Mouse (Mus musculus) heart, adult 11 months (tissue): ENCODE results near the gene Obscn.

Experiments used
- DNase-seq: peaks from one replicate; pipeline ENCODE4 v3.0.0; 2022

Obscn gene

DNA sequence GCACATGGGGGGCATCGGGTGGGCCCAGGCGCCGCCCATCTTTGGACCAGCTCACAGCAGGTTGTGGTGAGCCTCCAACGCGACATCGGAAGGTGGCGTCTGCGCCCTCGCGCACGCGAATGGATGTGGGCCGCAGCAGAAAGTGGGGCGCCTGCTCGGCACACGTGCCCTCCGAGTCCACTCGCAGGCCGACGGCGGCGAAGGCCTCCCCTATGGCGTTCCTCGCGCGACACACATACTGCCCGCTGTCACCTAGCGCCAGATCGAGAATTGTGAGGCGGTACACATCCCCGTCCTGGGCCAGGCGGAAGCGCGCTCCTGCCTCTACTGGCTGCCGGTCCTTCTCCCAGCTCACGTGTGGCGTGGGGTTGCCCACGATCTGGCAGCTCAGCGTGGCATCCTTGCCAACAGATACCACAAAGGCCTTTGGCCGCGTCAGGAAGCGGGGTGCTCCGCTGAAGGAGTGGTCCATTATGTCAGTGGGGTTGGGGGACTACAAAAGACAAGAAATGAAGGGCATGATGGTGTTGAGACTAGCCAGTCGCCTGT is at the start of gene Obscn:
Obscn (minus strand) TSS at position 499 of the 549 bp plus-strand sequence.
- DNase-seq: peak; percentile 90

DNA sequence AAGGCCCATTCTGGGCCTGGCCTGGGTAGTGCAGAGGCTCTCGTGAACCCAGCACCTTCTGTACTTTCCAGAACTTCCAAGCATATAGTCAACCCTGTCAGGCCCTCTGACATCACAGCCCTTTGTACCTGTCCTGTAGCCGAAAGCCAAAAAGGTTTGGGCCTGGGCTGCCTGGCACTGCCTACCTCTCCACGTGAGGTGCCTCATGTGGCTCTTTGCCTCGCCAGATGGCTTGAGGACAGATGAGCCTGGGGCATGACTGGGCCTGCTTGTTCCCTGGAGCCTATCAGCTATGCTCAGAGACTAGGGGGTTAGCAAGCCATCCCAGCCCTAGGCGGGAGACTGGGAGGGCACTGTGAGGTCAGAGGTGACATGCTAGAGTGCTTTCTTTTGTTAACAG is 49.3 kb upstream of the Obscn start:
- DNase-seq: peak; percentile 95

DNA sequence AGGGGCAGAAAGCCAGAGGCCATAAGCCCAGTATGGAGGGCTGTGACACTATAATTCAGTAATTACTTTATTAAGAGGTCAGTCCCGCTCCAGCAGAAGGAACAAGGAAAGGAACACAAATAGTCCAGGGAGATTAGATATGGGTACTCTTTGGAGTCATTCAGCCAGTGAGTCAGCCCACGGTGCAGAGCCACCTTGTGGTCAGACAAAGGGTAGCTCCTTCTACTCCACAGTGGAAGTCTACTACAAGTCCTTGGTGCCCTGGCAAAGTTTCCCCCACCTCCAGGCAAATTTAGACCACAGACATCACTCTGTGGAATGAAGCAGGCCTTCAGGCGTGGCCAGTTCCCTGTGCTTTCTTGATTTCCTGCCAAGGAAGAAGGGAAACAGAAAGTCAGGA is 47.6 kb upstream of the Obscn start:
- peak; percentile 97 for DNase-seq

- DNase-seq: peak; percentile 98
Observed at GRCm38 (mm10) chr11:59182864-59183331, 46.7 kb upstream of the Obscn start, which contains the start of gene Gjc2. Gene Gjc2, minus strand, starts transcription at chr11:59183213.

GRCm38 (mm10) chr11:59176921-59177320 is 40.7 kb upstream of the Obscn start:
- DNase-seq: no peak

GRCm38 (mm10) chr11:59176475-59176874 is 40.3 kb upstream of the Obscn start:
- DNase-seq: no peak

- DNase-seq: no peak
Observed at GRCm38 (mm10) chr11:59174189-59174838, 38.1 kb upstream of the Obscn start.

- no peak for DNase-seq
Observed at GRCm38 (mm10) chr11:59170549-59170948, 34.3 kb upstream of the Obscn start.

GRCm38 (mm10) chr11:59169807-59170206 is 33.6 kb upstream of the Obscn start:
- DNase-seq: no peak

DNA sequence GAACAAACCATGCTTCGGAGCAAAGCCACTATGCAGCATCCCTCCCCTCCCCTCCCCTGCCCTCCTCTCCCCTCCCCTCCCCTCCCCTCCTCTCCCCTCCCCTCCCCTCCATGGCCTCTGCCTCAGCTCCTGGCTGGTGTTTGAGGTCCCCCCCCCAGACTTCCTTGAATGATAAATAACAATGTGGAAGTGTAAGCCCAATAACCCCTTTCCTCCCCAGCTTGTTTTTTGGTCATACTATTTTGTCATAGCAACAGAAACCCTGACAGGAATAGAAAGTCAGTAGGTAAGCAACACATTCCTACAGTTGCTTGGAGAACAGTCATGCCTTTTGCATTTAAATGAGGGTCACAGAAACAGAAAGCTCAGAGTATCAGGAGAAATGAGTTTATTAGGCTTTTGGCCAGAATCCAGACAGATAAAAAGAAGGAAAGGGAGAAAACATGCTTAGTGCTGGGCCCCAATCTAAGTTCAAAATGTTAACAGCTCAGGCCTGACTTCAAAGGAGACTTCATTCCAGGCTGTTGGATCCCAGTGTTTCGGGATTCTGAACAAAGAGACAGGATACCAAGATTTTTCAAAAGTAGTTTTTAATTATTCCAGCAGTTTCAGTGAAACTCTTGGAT is 29.5 kb upstream of the Obscn start:
- no peak for DNase-seq

- DNase-seq: peak; percentile 92
Observed at GRCm38 (mm10) chr11:59164384-59164783, 28.2 kb upstream of the Obscn start.

- DNase-seq: peak; percentile 100
Observed at GRCm38 (mm10) chr11:59163255-59164236, 27.3 kb upstream of the Obscn start, which contains the start of gene Iba57. Gene Iba57, minus strand, starts transcription at chr11:59163739.

GRCm38 (mm10) chr11:59162443-59163254 is 26.4 kb upstream of the Obscn start:
- DNase-seq: peak; percentile 92

DNA sequence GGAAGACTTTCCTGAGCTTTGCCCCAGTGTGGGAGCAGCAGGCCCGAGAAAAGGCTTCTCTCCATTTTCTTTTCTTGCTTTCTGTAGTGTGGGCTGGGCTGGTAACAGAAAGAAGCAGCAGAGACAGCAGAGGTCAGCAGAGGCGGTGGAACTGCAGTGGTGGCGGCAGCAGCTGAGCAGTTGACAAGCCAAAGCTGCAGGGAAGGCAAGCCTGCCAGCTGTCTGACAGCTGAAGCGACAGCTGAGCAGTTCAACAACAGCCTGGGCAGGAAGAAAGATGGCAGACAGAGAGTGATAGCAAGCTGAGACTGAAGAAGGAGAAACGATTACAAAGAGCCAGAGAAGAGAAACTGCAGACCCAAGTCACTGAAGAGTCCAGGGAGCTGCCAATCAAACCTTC is 25.2 kb upstream of the Obscn start:
- peak; percentile 96 for DNase-seq

GRCm38 (mm10) chr11:59159558-59159957 is 23.4 kb upstream of the Obscn start:
- no peak for DNase-seq

- DNase-seq: no peak
Observed at GRCm38 (mm10) chr11:59159099-59159498, 22.9 kb upstream of the Obscn start.

- no peak for DNase-seq
Observed at GRCm38 (mm10) chr11:59155900-59156299, 19.7 kb upstream of the Obscn start.

GRCm38 (mm10) chr11:59154220-59154619 is 18.0 kb upstream of the Obscn start:
- DNase-seq: no peak

- DNase-seq: no peak
Observed at GRCm38 (mm10) chr11:59151729-59152128, 15.5 kb upstream of the Obscn start.

DNA sequence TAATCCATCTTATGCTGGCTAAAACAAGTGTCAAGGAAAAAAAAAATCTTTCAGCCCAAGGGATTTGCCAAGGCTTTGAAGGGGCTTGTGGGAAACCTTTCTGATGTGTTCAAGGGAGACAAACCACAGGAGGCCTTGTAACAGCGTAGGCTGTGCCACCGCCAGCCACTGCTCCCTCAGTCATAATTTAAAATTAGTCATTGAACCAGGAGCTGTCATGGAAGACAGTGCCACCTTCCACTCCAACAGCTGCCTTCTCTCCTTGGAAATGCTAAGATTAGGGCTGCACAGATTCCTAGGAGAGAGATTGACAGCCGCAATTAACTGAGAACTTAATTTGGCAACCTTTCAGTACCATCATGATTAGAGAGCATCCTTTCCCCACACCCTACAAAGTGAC is 13.1 kb upstream of the Obscn start:
- DNase-seq: no peak

- DNase-seq: peak; percentile 48
Observed at GRCm38 (mm10) chr11:59142962-59143361, 6.8 kb upstream of the Obscn start.

GRCm38 (mm10) chr11:59141772-59142370 is 5.7 kb upstream of the Obscn start:
- peak; percentile 93 for DNase-seq
